Mouse (Mus musculus) liver, embryonic 12.5 days (tissue): ENCODE data around the gene Zfp536. TPM values are rescaled to one million over a fixed set of nuclear protein-coding genes. Genes with fewer than 3 reads are reported as not detected.

Experiments used
- polyA plus RNA-seq: library from polyadenylated mRNA; unstranded; fragments of >200 nt; fragmentation: Nextera tagmentation; extraction: Ambion mirVana; gene quantifications from 2 replicates; pipeline ENCODE4 v1.2.1, GENCODE M21; 2016

Gene Zfp536
- polyA plus RNA-seq, 1 experiment from 2014 or later: 0.19 TPM

Other genes starting within 250 kb of the Zfp536 start
- 26.1 and 28.2 TPM in 2 replicates for gene Uri1, start 249.9 kb upstream of the Zfp536 start, polyA plus RNA-seq